Mouse (Mus musculus): ENCODE data around the gene Micu2. TPM values are rescaled to one million over a fixed set of nuclear protein-coding genes. Genes with fewer than 3 reads are reported as not detected.
A peak's percentile ranks its signal among the peaks of the same experiment; 100 is the strongest.

Gene Micu2
- polyA plus RNA-seq, 1 experiment from 2014 or later: 72.0 TPM

GRCm38 (mm10) chr14:57981720-57982418 is 17.2 kb downstream of the Micu2 start:
- no peak for ATAC-seq (ENCODE audit: insufficient number of reproducible peaks, insufficient read depth, low FRiP score, low read depth)
- H3K9me3 ChIP-seq (ENCODE audit: control insufficient read depth, low read length): no peaks in the 10 kb centered on the region
- no peak overlapping the region; the same call in 1 of the 2 replicates for H3K9ac ChIP-seq (ENCODE audit: low read length)
- H3K4me2 ChIP-seq (ENCODE audit: low read length): peak overlapping the region; percentile 27; the same call in 1 of the 2 replicates
- H3K4me1 ChIP-seq (ENCODE audit: control insufficient read depth in 2 of 2, insufficient read depth in 2 of 2, low read length in 2 of 2): peaks cover 13 to 25% of the 10 kb centered on the region in 2 experiments
- 0 out of 4 replicates have a peak overlapping the region, but pooled peaks of 1 of the 2 experiments have one; percentile 14 for H3K27ac ChIP-seq (replicated peaks in 1 of 2; ENCODE audit: control insufficient read depth in 1 of 2, insufficient read depth in 1 of 2, low read depth in 2 of 2, low read length in 2 of 2)
- H3K4me3 ChIP-seq (ENCODE audit: control insufficient read depth in 1 of 2, insufficient read depth in 1 of 2, low read depth in 1 of 2, low read length in 2 of 2): no peak overlapping the region
- H3K36me3 ChIP-seq (ENCODE audit: control insufficient read depth, insufficient read depth, low read length): no peaks in the 10 kb centered on the region
- no peaks in the 10 kb centered on the region for H3K27me3 ChIP-seq (ENCODE audit: control insufficient read depth, insufficient read depth, low read length)
- 49% methylated on average over 14 of the region's 14 CpGs for WGBS

DNA sequence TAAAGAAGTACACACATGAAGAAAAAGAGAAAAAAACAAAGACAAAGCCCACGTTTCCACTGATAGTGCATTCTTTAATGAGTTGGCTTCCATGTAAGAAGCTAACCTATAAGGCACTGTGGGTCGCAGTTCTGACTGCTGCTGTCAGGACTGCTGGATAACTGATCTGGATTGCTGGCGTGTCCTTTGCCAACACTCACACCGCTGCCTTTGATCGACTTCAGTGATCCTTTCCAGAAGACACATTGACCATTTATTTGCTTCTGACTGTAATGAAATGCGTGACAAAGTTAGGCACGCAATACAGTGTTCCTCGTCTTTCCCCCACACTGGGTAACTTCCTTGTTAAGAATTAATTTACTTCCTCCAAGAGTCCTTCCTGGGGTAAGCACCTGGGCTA is 18.3 kb downstream of the Micu2 start:
- no peak overlapping the region for H3K4me2 ChIP-seq (ENCODE audit: low read length)
- no peak for ATAC-seq (ENCODE audit: insufficient number of reproducible peaks, insufficient read depth, low FRiP score, low read depth)
- peaks cover 13 to 29% of the 10 kb centered on the region in 2 experiments for H3K4me1 ChIP-seq (ENCODE audit: control insufficient read depth in 2 of 2, insufficient read depth in 2 of 2, low read length in 2 of 2)
- no peak overlapping the region for H3K4me3 ChIP-seq (ENCODE audit: control insufficient read depth in 1 of 2, insufficient read depth in 1 of 2, low read depth in 1 of 2, low read length in 2 of 2)
- H3K36me3 ChIP-seq (ENCODE audit: control insufficient read depth, insufficient read depth, low read length): no peaks in the 10 kb centered on the region
- 67% methylated on average over 8 of the region's 8 CpGs for WGBS
- H3K27me3 ChIP-seq (ENCODE audit: control insufficient read depth, insufficient read depth, low read length): no peaks in the 10 kb centered on the region
- H3K9me3 ChIP-seq (ENCODE audit: control insufficient read depth, low read length): no peaks in the 10 kb centered on the region
- H3K27ac ChIP-seq (replicated peaks in 1 of 2; ENCODE audit: control insufficient read depth in 1 of 2, insufficient read depth in 1 of 2, low read depth in 2 of 2, low read length in 2 of 2): no peak overlapping the region
- H3K9ac ChIP-seq (ENCODE audit: low read length): no peak overlapping the region

- no peaks in the 10 kb centered on the region for H3K27me3 ChIP-seq (ENCODE audit: control insufficient read depth, insufficient read depth, low read length)
- ATAC-seq (ENCODE audit: insufficient number of reproducible peaks, insufficient read depth, low FRiP score, low read depth): no peak; the same call in 1 of the 2 replicates
- H3K4me3 ChIP-seq (ENCODE audit: control insufficient read depth in 1 of 2, insufficient read depth in 1 of 2, low read depth in 1 of 2, low read length in 2 of 2): no peak overlapping the region
- no peak overlapping the region for H3K27ac ChIP-seq (replicated peaks in 1 of 2; ENCODE audit: control insufficient read depth in 1 of 2, insufficient read depth in 1 of 2, low read depth in 2 of 2, low read length in 2 of 2)
- no peak overlapping the region for H3K9ac ChIP-seq (ENCODE audit: low read length)
- H3K4me1 ChIP-seq (ENCODE audit: control insufficient read depth in 2 of 2, insufficient read depth in 2 of 2, low read length in 2 of 2): peaks cover 13 to 33% of the 10 kb centered on the region in 2 experiments
- H3K36me3 ChIP-seq (ENCODE audit: control insufficient read depth, insufficient read depth, low read length): no peaks in the 10 kb centered on the region
- 14% methylated on average over 3 of the region's 3 CpGs for WGBS
- H3K4me2 ChIP-seq (ENCODE audit: low read length): no peak overlapping the region
- H3K9me3 ChIP-seq (ENCODE audit: control insufficient read depth, low read length): no peaks in the 10 kb centered on the region
These were observed 18.9 kb downstream of the Micu2 start for GRCm38 (mm10) chr14:57980179-57980578.

DNA sequence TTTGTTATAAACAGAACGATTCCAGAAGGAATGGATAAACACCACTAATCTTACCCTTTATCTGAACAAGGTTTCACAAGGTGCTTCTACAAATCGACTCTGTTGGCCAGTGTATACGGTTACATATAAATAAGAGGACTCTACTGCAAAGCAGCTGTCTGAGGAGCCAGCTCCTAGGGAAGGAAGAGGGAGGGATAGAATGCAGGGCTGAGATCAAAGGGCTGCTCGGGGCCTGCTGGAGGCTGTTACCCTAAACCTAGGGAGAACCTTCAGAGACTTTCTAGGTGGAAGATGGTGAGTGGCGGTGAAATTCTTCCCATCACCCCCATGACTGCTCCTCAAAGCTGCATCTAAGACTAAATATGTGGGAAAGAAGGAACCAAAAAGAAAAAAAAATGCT is 20.9 kb downstream of the Micu2 start:
- Histone ChIP-seq H3K4me2 (ENCODE audit: low read length) (no peak overlapping the region), H3K9ac (ENCODE audit: low read length) (no peak overlapping the region), H3K27me3 (ENCODE audit: control insufficient read depth, insufficient read depth, low read length) (no peaks in the 10 kb centered on the region), H3K4me3 (ENCODE audit: control insufficient read depth in 1 of 2, insufficient read depth in 1 of 2, low read depth in 1 of 2, low read length in 2 of 2) (no peak overlapping the region), H3K36me3 (ENCODE audit: control insufficient read depth, insufficient read depth, low read length) (no peaks in the 10 kb centered on the region), H3K9me3 (ENCODE audit: control insufficient read depth, low read length) (no peaks in the 10 kb centered on the region), H3K4me1 (ENCODE audit: control insufficient read depth in 2 of 2, insufficient read depth in 2 of 2, low read length in 2 of 2) (peaks cover 13 to 33% of the 10 kb centered on the region in 2 experiments), H3K27ac (replicated peaks in 1 of 2; ENCODE audit: control insufficient read depth in 1 of 2, insufficient read depth in 1 of 2, low read depth in 2 of 2, low read length in 2 of 2) (no peak overlapping the region)
- 53% methylated on average over 5 of the region's 5 CpGs for WGBS
- ATAC-seq (ENCODE audit: insufficient number of reproducible peaks, insufficient read depth, low FRiP score, low read depth): no peak

DNA sequence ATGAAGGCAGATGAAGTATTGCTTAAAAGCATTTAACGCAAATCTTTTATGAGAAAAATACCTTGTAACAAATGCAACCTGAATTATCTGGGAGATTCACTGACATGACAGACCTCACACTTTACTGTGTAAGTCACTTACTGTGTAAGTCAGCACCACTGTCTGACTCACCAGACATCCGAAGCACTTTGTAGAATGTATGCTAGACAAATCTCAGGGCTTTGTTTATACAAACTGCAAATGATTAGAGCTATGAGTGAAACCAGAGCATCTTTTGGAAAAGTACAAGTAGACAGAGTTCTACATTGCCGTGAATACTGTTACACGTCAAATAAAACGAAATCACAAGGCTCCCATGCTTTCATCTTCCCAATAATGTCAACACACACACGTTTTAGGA is 23.4 kb downstream of the Micu2 start:
- Histone ChIP-seq H3K9me3 (ENCODE audit: control insufficient read depth, low read length) (no peaks in the 10 kb centered on the region), H3K4me2 (ENCODE audit: low read length) (no peak overlapping the region), H3K27ac (replicated peaks in 1 of 2; ENCODE audit: control insufficient read depth in 1 of 2, insufficient read depth in 1 of 2, low read depth in 2 of 2, low read length in 2 of 2) (no peak overlapping the region), H3K9ac (ENCODE audit: low read length) (no peak overlapping the region), H3K27me3 (ENCODE audit: control insufficient read depth, insufficient read depth, low read length) (no peaks in the 10 kb centered on the region), H3K4me3 (ENCODE audit: control insufficient read depth in 1 of 2, insufficient read depth in 1 of 2, low read depth in 1 of 2, low read length in 2 of 2) (no peak overlapping the region), H3K4me1 (ENCODE audit: control insufficient read depth in 2 of 2, insufficient read depth in 2 of 2, low read length in 2 of 2) (peaks cover 4 to 20% of the 10 kb centered on the region in 2 experiments), H3K36me3 (ENCODE audit: control insufficient read depth, insufficient read depth, low read length) (0 out of 2 replicates have a peak, but pooled peaks cover 3% of the 10 kb centered on the region)
- 43% methylated on average over 6 of the region's 6 CpGs for WGBS
- no peak for ATAC-seq (ENCODE audit: insufficient number of reproducible peaks, insufficient read depth, low FRiP score, low read depth)

GRCm38 (mm10) chr14:57971986-57972525 is 27.0 kb downstream of the Micu2 start:
- Histone ChIP-seq H3K4me1 (ENCODE audit: control insufficient read depth in 2 of 2, insufficient read depth in 2 of 2, low read length in 2 of 2) (peaks cover 0 to 8% of the 10 kb centered on the region in 2 experiments; a peak in 2 of 4 replicates), H3K27me3 (ENCODE audit: control insufficient read depth, insufficient read depth, low read length) (no peaks in the 10 kb centered on the region), H3K4me3 (ENCODE audit: control insufficient read depth in 1 of 2, insufficient read depth in 1 of 2, low read depth in 1 of 2, low read length in 2 of 2) (no peak overlapping the region), H3K9me3 (ENCODE audit: control insufficient read depth, low read length) (no peaks in the 10 kb centered on the region), H3K27ac (replicated peaks in 1 of 2; ENCODE audit: control insufficient read depth in 1 of 2, insufficient read depth in 1 of 2, low read depth in 2 of 2, low read length in 2 of 2) (no peak overlapping the region), H3K4me2 (ENCODE audit: low read length) (no peak overlapping the region), H3K9ac (ENCODE audit: low read length) (no peak overlapping the region), H3K36me3 (ENCODE audit: control insufficient read depth, insufficient read depth, low read length) (peaks cover 22% of the 10 kb centered on the region)
- no peak for ATAC-seq (ENCODE audit: insufficient number of reproducible peaks, insufficient read depth, low FRiP score, low read depth)
- WGBS: 64% methylated on average over 12 of the region's 12 CpGs

DNA sequence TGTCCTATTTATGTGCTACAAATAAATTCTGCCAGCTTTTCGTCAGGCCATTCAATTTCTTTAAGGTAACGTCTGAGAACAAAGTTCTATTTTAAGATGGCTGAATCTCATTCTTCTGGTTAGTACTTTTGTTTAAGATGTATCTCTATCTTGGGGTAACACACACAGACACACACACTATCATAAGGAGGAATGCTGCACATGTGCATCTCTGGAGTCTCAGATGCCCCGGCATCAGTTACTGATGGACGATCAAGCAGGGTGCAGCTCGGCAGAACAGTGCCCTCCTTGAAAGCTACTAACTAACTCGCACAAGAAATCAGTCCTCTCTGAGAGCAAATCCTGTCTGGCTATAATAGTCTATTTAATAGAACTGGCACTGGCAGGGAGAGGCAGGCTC is 30.2 kb downstream of the Micu2 start:
- no peak overlapping the region for H3K4me2 ChIP-seq (ENCODE audit: low read length)
- WGBS: 80% methylated on average over 6 of the region's 6 CpGs
- H3K36me3 ChIP-seq (ENCODE audit: control insufficient read depth, insufficient read depth, low read length): peaks cover 30% of the 10 kb centered on the region
- H3K4me3 ChIP-seq (ENCODE audit: control insufficient read depth in 1 of 2, insufficient read depth in 1 of 2, low read depth in 1 of 2, low read length in 2 of 2): no peak overlapping the region
- ATAC-seq (ENCODE audit: insufficient number of reproducible peaks, insufficient read depth, low FRiP score, low read depth): no peak
- H3K27me3 ChIP-seq (ENCODE audit: control insufficient read depth, insufficient read depth, low read length): no peaks in the 10 kb centered on the region
- no peaks in the 10 kb centered on the region; a peak in 1 of 4 replicates for H3K4me1 ChIP-seq (ENCODE audit: control insufficient read depth in 2 of 2, insufficient read depth in 2 of 2, low read length in 2 of 2)
- no peak overlapping the region for H3K27ac ChIP-seq (replicated peaks in 1 of 2; ENCODE audit: control insufficient read depth in 1 of 2, insufficient read depth in 1 of 2, low read depth in 2 of 2, low read length in 2 of 2)
- no peak overlapping the region for H3K9ac ChIP-seq (ENCODE audit: low read length)
- H3K9me3 ChIP-seq (ENCODE audit: control insufficient read depth, low read length): no peaks in the 10 kb centered on the region
